Mouse (Mus musculus): ENCODE measurements around the gene Maml3. TPM values are rescaled to one million over a fixed set of nuclear protein-coding genes. Genes with fewer than 3 reads are reported as not detected.

The Maml3 gene
- total and polyA plus RNA-seq, 3 experiments: 0.81 to 1.8 (median 0.98) TPM

- Histone ChIP-seq H3K4me3 (replicated peaks in 1 of 3; ENCODE audit: low read depth in 2 of 3, low read length in 2 of 3, poor library complexity in 1 of 3) (no peak overlapping the region), H3K9ac (ENCODE audit: insufficient read depth, low read depth) (no peak overlapping the region), H3K27ac (ENCODE audit: insufficient read depth, low read depth) (no peak overlapping the region), H3K27me3 (replicated peaks) (no peaks in the 10 kb centered on the region), H3K4me1 (ENCODE audit: control insufficient read depth in 1 of 2, insufficient read depth in 2 of 2) (peaks cover 11 to 33% of the 10 kb centered on the region in 2 experiments; a peak in 3 of 4 replicates), H3K4me2 (ENCODE audit: insufficient read depth, low read depth, poor library complexity, severe bottlenecking) (no peak overlapping the region), H3K79me2 (replicated peaks; ENCODE audit: control insufficient read depth, extremely low read depth, insufficient read depth, poor library complexity, severe bottlenecking) (no peaks in the 10 kb centered on the region), H3K9me3 (replicated peaks; ENCODE audit: low read length) (no peaks in the 10 kb centered on the region), H3K36me3 (replicated peaks in 1 of 2; ENCODE audit: control insufficient read depth in 1 of 2, insufficient read depth in 1 of 2, low read length in 1 of 2) (peaks cover 0 to 11% of the 10 kb centered on the region in 2 experiments)
- dilution Hi-C loops (cut with MboI; ENCODE audit: extremely low pct_ligation_motif_present, extremely low pct_unique_long_range_greater_than_20kb, low sequenced_read_pairs) (no loop called here), in situ Hi-C loops (cut with MboI; ENCODE audit: low pct_ligation_motif_present, low pct_unique_long_range_greater_than_20kb, low sequenced_read_pairs) (no loop called here)
- TF ChIP-seq RAD21 (IDR thresholded peaks at IDR 0.05; ENCODE audit: low read depth, low read length) (no peak), E2F4 (IDR thresholded peaks at IDR 0.05; ENCODE audit: insufficient replicate concordance, low read depth, low read length) (no peak), MAFK (IDR thresholded peaks at IDR 0.05; ENCODE audit: insufficient replicate concordance, low read length) (no peak), UBTF (IDR thresholded peaks at IDR 0.05; ENCODE audit: low read depth, low read length) (no peak), RCOR1 (conservative IDR thresholded peaks at IDR 0.05; ENCODE audit: low read depth, low read length) (no peak), MAX (IDR thresholded peaks at IDR 0.05; ENCODE audit: low read length) (no peak), ZMIZ1 (IDR thresholded peaks at IDR 0.05; ENCODE audit: low read depth, low read length) (no peak), GABPA (IDR thresholded peaks at IDR 0.05; ENCODE audit: insufficient replicate concordance, low read depth, low read length) (no peak), MAZ (IDR thresholded peaks at IDR 0.05; ENCODE audit: low read depth, low read length) (no peak), USF2 (conservative IDR thresholded peaks at IDR 0.05; ENCODE audit: low read depth, low read length) (no peak), ZKSCAN1 (IDR thresholded peaks at IDR 0.05; ENCODE audit: borderline replicate concordance, low read depth, low read length) (no peak), MXI1 (IDR thresholded peaks at IDR 0.05; ENCODE audit: low read depth, low read length) (no peak), SIN3A (IDR thresholded peaks at IDR 0.05; ENCODE audit: low read length) (no peak), ZC3H11A (IDR thresholded peaks at IDR 0.05; ENCODE audit: low read depth, low read length) (no peak), KAT2A (IDR thresholded peaks at IDR 0.05; ENCODE audit: insufficient replicate concordance, low read length) (no peak), POLR2A (IDR thresholded peaks at IDR 0.05; ENCODE audit: low read depth, low read length) (no peak), ZNF384 (IDR thresholded peaks at IDR 0.05; ENCODE audit: low read depth, low read length) (no peak), CTCF (conservative IDR thresholded peaks at IDR 0.05 in 1 of 2, IDR thresholded peaks at IDR 0.05 in 1 of 2; ENCODE audit: low read depth in 2 of 2, low read length in 2 of 2) (no peak), NRF1 (IDR thresholded peaks at IDR 0.05; ENCODE audit: low read depth, low read length) (no peak)
- no peak for DNase-seq (ENCODE audit: extremely low read depth)
Observed at GRCm38 (mm10) chr3:51791542-51791941, 313.3 kb downstream of the Maml3 start.

GRCm38 (mm10) chr3:51789389-51789904, 315.4 kb downstream of the Maml3 start:
- H3K9ac ChIP-seq (ENCODE audit: insufficient read depth, low read depth): no peak overlapping the region

More at GRCm38 (mm10) chr3:51789389-51789904, 315.4 kb downstream of the Maml3 start:
- no peaks in the 10 kb centered on the region for H3K9me3 ChIP-seq (replicated peaks; ENCODE audit: low read length)
- no peaks in the 10 kb centered on the region for H3K27me3 ChIP-seq (replicated peaks)
- in situ Hi-C loops (cut with MboI; ENCODE audit: low pct_ligation_motif_present, low pct_unique_long_range_greater_than_20kb, low sequenced_read_pairs): no loop called here
- dilution Hi-C loops (cut with MboI; ENCODE audit: extremely low pct_ligation_motif_present, extremely low pct_unique_long_range_greater_than_20kb, low sequenced_read_pairs): no loop called here
- DNase-seq (ENCODE audit: extremely low read depth): no peak
- peaks cover 5 to 24% of the 10 kb centered on the region in 2 experiments; a peak in 2 of 4 replicates for H3K4me1 ChIP-seq (ENCODE audit: control insufficient read depth in 1 of 2, insufficient read depth in 2 of 2)
- no peak for TF ChIP-seq RCOR1 (conservative IDR thresholded peaks at IDR 0.05; ENCODE audit: low read depth, low read length)
- TF ChIP-seq MEF2A (IDR thresholded peaks at IDR 0.05; ENCODE audit: borderline replicate concordance, low read depth, low read length): no peak
- no peak for TF ChIP-seq MAFK (IDR thresholded peaks at IDR 0.05; ENCODE audit: insufficient replicate concordance, low read length)
- TF ChIP-seq ZMIZ1 (IDR thresholded peaks at IDR 0.05; ENCODE audit: low read depth, low read length): no peak
- TF ChIP-seq ZC3H11A (IDR thresholded peaks at IDR 0.05; ENCODE audit: low read depth, low read length): no peak
- no peak for TF ChIP-seq SMC3 (IDR thresholded peaks at IDR 0.05; ENCODE audit: low read depth, low read length)
- TF ChIP-seq EP300 (IDR thresholded peaks at IDR 0.05; ENCODE audit: low read length): no peak
- no peak for TF ChIP-seq ELF1 (IDR thresholded peaks at IDR 0.05; ENCODE audit: low read depth, low read length)
- TF ChIP-seq BHLHE40 (IDR thresholded peaks at IDR 0.05; ENCODE audit: low read depth, low read length): no peak
- no peak for TF ChIP-seq ETS1 (conservative IDR thresholded peaks at IDR 0.05; ENCODE audit: low read depth, low read length)
- no peak overlapping the region for H3K27ac ChIP-seq (ENCODE audit: insufficient read depth, low read depth)
- H3K36me3 ChIP-seq (replicated peaks in 1 of 2; ENCODE audit: control insufficient read depth in 1 of 2, insufficient read depth in 1 of 2, low read length in 1 of 2): peaks cover 0 to 16% of the 10 kb centered on the region in 2 experiments
- H3K4me2 ChIP-seq (ENCODE audit: insufficient read depth, low read depth, poor library complexity, severe bottlenecking): no peak overlapping the region
- no peaks in the 10 kb centered on the region for H3K79me2 ChIP-seq (replicated peaks; ENCODE audit: control insufficient read depth, extremely low read depth, insufficient read depth, poor library complexity, severe bottlenecking)
- peak overlapping the region in 1 of 3 experiments; percentile 2 for H3K4me3 ChIP-seq (replicated peaks in 1 of 3; ENCODE audit: low read depth in 2 of 3, low read length in 2 of 3, poor library complexity in 1 of 3)

Data from CH12.LX (cell line).